Mouse (Mus musculus): ENCODE measurements at regions not wholly inside any gene's neighbourhood (a gene's known extent, or its start where the extent isn't known, plus 50 kb on each side); places are given as distances from the start of the nearest gene placed in this dataset.
"Not testable (repeated sequence)": the region's sequence is repeated elsewhere in the genome, so short reads cannot be mapped to it uniquely, and the experiment has no call there.

DNA sequence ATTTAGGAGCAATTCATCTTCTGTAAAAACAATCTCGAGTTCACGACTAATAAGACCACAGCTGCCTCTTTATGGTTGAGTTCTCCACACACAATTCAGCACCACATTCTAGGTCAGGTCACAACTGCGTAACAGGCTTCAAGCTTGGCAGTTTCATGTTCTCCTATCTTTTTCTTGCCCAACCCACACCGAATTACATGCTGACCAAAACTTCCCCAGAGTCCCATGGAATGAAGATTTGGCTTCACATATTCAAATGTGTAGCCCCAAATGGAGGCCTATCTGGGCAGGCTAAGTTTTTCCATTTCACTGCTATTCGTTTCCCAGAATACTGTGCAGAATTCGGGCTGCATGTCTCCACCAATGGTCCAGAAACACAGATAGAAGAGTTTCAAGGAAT, 167.5 kb upstream of the Slc25a13 start:
- ATAC-seq (ENCODE audit: low FRiP score): no peak
- H3K9me3 ChIP-seq: no peaks in the 10 kb centered on the region
- H3K36me3 ChIP-seq: no peaks in the 10 kb centered on the region
- no peaks in the 10 kb centered on the region for H3K27me3 ChIP-seq
- no peak overlapping the region for H3K4me3 ChIP-seq
- H3K4me2 ChIP-seq: no peak overlapping the region
- H3K4me1 ChIP-seq (replicated peaks): peaks cover 7% of the 10 kb centered on the region
- H3K9ac ChIP-seq: no peak overlapping the region
- no peak overlapping the region for H3K27ac ChIP-seq
- 88% methylated on average over 6 of the region's 6 CpGs for WGBS

- Histone ChIP-seq H3K9me3 (no peaks in the 10 kb centered on the region), H3K27me3 (no peaks in the 10 kb centered on the region), H3K9ac (no peak overlapping the region), H3K27ac (no peak overlapping the region), H3K4me1 (replicated peaks) (no peaks in the 10 kb centered on the region), H3K36me3 (no peaks in the 10 kb centered on the region), H3K4me3 (no peak overlapping the region), H3K4me2 (no peak overlapping the region)
- WGBS: 90% methylated on average over 3 of the region's 3 CpGs
- no peak for ATAC-seq (ENCODE audit: low FRiP score)
Observed at GRCm38 (mm10) chr6:6372421-6372820, 155.4 kb upstream of the Slc25a13 start.

DNA sequence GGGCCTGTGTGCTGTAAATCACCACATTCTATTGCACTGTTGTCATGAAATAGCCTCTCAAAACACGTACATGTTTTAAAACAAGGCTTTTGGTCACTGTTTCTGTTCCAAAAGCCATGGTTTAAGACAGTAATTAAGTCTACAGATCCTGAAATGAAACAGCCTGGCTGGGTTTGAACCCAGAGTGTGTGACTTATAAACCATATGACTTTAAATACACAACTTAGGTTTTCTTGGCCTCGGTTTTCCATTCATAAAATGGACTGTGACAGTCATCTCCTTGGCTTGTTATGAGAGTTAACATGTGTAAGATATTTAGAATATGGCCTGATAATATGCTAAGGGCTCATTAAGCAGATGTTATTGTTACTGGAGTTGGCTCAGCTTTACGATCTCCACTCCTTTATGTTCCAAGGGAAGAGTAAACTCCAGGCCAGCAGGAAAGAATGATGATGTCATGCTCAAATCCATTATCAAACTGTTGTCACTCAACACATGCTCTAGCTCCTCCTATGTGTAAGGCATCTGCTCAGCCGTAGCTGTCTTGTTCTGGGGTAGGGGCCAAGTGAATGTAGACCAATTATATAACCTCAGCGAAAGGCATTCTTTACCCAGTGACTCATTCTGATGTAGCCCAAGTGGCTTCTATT, 154.6 kb upstream of the Slc25a13 start:
- Histone ChIP-seq H3K9me3 (no peaks in the 10 kb centered on the region), H3K9ac (no peak overlapping the region), H3K36me3 (no peaks in the 10 kb centered on the region), H3K27me3 (no peaks in the 10 kb centered on the region), H3K4me2 (no peak overlapping the region), H3K4me1 (replicated peaks) (no peaks in the 10 kb centered on the region), H3K4me3 (no peak overlapping the region), H3K27ac (no peak overlapping the region)
- no peak for ATAC-seq (ENCODE audit: low FRiP score)
- WGBS: 77% methylated on average over 5 of the region's 5 CpGs

DNA sequence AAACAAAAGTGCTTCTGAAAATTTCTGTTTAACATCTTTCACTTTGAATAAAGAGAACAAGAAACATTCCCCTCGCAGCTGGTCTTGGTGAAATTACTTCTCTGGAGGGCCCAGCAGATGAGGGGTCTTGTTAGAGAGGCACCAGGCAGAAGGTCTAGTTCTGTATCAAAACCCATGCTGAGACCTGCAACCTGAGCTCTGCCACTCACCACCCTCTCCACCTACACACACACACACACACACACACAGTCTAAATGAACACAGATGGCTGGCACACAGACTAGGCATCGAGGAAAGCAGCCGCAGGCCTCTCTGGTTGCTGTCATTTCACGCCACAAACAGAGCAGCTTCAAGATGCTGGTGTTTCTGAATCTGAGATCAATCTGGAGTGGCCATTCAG, 147.1 kb upstream of the Slc25a13 start:
- Histone ChIP-seq H3K4me3 (no peak overlapping the region), H3K36me3 (no peaks in the 10 kb centered on the region), H3K4me2 (no peak overlapping the region), H3K27ac (no peak overlapping the region), H3K9me3 (no peaks in the 10 kb centered on the region), H3K4me1 (replicated peaks) (no peaks in the 10 kb centered on the region), H3K27me3 (no peaks in the 10 kb centered on the region), H3K9ac (no peak overlapping the region)
- ATAC-seq (ENCODE audit: low FRiP score): no peak
- WGBS: 59% methylated on average over 4 of the region's 4 CpGs

- no peak overlapping the region for H3K4me2 ChIP-seq
- no peaks in the 10 kb centered on the region for H3K4me1 ChIP-seq (replicated peaks)
- 88% methylated on average over 4 of the region's 4 CpGs for WGBS
- no peaks in the 10 kb centered on the region for H3K27me3 ChIP-seq
- H3K9ac ChIP-seq: no peak overlapping the region
- no peak for ATAC-seq (ENCODE audit: low FRiP score)
- no peak overlapping the region for H3K4me3 ChIP-seq
- no peaks in the 10 kb centered on the region for H3K9me3 ChIP-seq
- no peak overlapping the region for H3K27ac ChIP-seq
- H3K36me3 ChIP-seq: no peaks in the 10 kb centered on the region
Observed at GRCm38 (mm10) chr6:6362678-6363354, 145.8 kb upstream of the Slc25a13 start.

DNA sequence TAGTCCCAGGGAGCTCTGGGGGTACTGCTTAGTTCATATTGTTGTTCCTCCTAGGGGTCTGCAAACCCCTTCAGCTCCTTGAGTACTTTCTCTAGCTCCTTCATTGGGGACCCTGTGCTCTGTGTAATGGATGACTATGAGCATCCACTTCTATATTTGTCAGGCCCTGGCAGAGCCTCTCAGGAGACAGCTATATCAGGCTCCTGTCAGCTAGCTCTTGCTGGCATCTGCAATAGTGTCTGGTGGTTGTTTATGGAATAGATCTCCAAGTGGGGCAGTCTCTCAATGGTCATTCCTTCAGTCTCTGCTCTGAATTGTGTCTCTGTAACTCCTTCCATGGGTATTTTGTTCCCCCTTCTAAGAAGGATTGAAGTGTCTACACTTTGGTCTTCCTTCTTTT, 144.2 kb upstream of the Slc25a13 start:
- H3K36me3 ChIP-seq; ATAC-seq (ENCODE audit: low FRiP score): not testable (repeated sequence)

DNA sequence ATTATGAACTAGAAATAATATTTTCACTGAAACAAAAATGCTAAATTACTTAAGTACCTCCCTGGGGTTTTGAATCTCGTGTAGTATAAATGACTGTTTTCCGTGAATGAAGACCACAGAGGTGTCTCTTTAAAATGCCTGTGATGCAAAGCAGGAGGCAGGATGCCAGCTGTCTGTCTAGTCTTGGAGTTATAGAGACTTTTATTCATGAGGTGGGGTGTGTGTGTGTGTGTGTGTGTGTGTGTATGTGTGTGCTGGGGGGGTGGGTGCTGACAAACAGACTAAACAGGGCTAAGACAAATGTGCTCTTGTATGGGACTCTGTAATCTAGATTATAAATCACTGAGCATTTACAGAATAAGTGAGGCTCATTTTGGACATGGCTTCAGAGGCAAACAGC, 140.5 kb upstream of the Slc25a13 start:
- Histone ChIP-seq H3K27me3 (no peaks in the 10 kb centered on the region), H3K4me2 (no peak overlapping the region), H3K9ac (no peak overlapping the region), H3K27ac (no peak overlapping the region), H3K4me1 (replicated peaks) (no peaks in the 10 kb centered on the region), H3K9me3 (no peaks in the 10 kb centered on the region), H3K36me3 (no peaks in the 10 kb centered on the region), H3K4me3 (no peak overlapping the region)
- ATAC-seq (ENCODE audit: low FRiP score): no peak
- 36% methylated on average over 2 of the region's 2 CpGs for WGBS

More for the DNA sequence above, 144.2 kb upstream of the Slc25a13 start:
- H3K27ac ChIP-seq; H3K4me3 ChIP-seq; H3K27me3 ChIP-seq; H3K9me3 ChIP-seq; H3K4me1 ChIP-seq (replicated peaks); H3K9ac ChIP-seq; H3K4me2 ChIP-seq: not testable (repeated sequence)

GRCm38 (mm10) chr6:6356967-6357366, 140.0 kb upstream of the Slc25a13 start:
- WGBS: 70% methylated on average over 6 of the region's 6 CpGs
- H3K27me3 ChIP-seq: no peaks in the 10 kb centered on the region
- no peaks in the 10 kb centered on the region for H3K9me3 ChIP-seq
- H3K4me2 ChIP-seq: no peak overlapping the region
- no peaks in the 10 kb centered on the region for H3K4me1 ChIP-seq (replicated peaks)
- no peak overlapping the region for H3K9ac ChIP-seq
- H3K27ac ChIP-seq: no peak overlapping the region
- ATAC-seq (ENCODE audit: low FRiP score): no peak
- H3K36me3 ChIP-seq: no peaks in the 10 kb centered on the region
- H3K4me3 ChIP-seq: no peak overlapping the region

DNA sequence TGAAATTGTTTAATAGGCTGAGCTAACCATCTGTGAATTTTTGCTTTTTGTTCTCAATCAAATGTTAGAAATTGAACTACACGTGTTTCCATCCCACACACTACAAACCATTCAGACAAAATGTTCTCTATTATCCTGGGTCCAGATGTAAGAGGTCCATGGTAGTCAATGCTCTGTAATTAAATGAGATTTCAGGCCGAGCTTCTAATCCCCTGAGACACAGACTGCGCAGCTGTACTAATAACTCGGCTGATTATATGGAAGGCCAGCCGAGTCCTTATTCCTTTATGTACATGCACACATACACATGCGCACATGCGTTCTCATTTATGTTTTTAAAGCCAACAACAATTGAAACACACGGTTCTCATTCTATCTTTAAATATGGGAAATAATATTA, 118.3 kb upstream of the Slc25a13 start:
- Histone ChIP-seq H3K27me3 (no peaks in the 10 kb centered on the region), H3K4me2 (no peak overlapping the region), H3K9me3 (0 out of 2 replicates have a peak, but pooled peaks cover 3% of the 10 kb centered on the region), H3K9ac (no peak overlapping the region), H3K4me1 (replicated peaks) (0 out of 2 replicates have a peak, but pooled peaks cover 3% of the 10 kb centered on the region), H3K27ac (no peak overlapping the region), H3K4me3 (no peak overlapping the region), H3K36me3 (no peaks in the 10 kb centered on the region)
- ATAC-seq (ENCODE audit: low FRiP score): peak; percentile 61; the same call in 1 of the 2 replicates
- 43% methylated on average over 8 of the region's 8 CpGs for WGBS

GRCm38 (mm10) chr6:6330271-6330670, 113.3 kb upstream of the Slc25a13 start:
- WGBS: 100% methylated on average over 1 of the region's 1 CpGs

GRCm38 (mm10) chr6:6325516-6325915, 108.5 kb upstream of the Slc25a13 start:
- H3K27ac ChIP-seq: no peak overlapping the region
- 62% methylated on average over 1 of the region's 1 CpGs for WGBS

More at GRCm38 (mm10) chr6:6330271-6330670, 113.3 kb upstream of the Slc25a13 start:
- ATAC-seq (ENCODE audit: low FRiP score): no peak
- Histone ChIP-seq H3K9me3 (peaks cover 13% of the 10 kb centered on the region), H3K9ac (no peak overlapping the region), H3K36me3 (no peaks in the 10 kb centered on the region), H3K27me3 (no peaks in the 10 kb centered on the region), H3K4me3 (no peak overlapping the region), H3K4me1 (replicated peaks) (0 out of 2 replicates have a peak, but pooled peaks cover 2% of the 10 kb centered on the region), H3K27ac (no peak overlapping the region), H3K4me2 (no peak overlapping the region)

GRCm38 (mm10) chr6:6316725-6317124, 99.8 kb upstream of the Slc25a13 start:
- Histone ChIP-seq H3K36me3 (no peaks in the 10 kb centered on the region), H3K9ac (no peak overlapping the region), H3K9me3 (no peaks in the 10 kb centered on the region), H3K27ac (no peak overlapping the region), H3K27me3 (no peaks in the 10 kb centered on the region), H3K4me3 (no peak overlapping the region), H3K4me2 (no peak overlapping the region), H3K4me1 (replicated peaks) (no peaks in the 10 kb centered on the region)
- ATAC-seq (ENCODE audit: low FRiP score): no peak
- 61% methylated on average over 4 of the region's 4 CpGs for WGBS

More at GRCm38 (mm10) chr6:6325516-6325915, 108.5 kb upstream of the Slc25a13 start:
- peaks cover 9% of the 10 kb centered on the region for H3K9me3 ChIP-seq
- ATAC-seq (ENCODE audit: low FRiP score): no peak
- H3K4me3 ChIP-seq: no peak overlapping the region
- H3K4me2 ChIP-seq: no peak overlapping the region
- no peak overlapping the region for H3K9ac ChIP-seq
- H3K36me3 ChIP-seq: no peaks in the 10 kb centered on the region
- H3K4me1 ChIP-seq (replicated peaks): no peaks in the 10 kb centered on the region
- H3K27me3 ChIP-seq: no peaks in the 10 kb centered on the region

- ATAC-seq (ENCODE audit: low FRiP score): no peak
- H3K4me3 ChIP-seq: no peak overlapping the region
Observed at GRCm38 (mm10) chr6:6313171-6313570, 96.2 kb upstream of the Slc25a13 start.

More at GRCm38 (mm10) chr6:6313171-6313570, 96.2 kb upstream of the Slc25a13 start:
- H3K27me3 ChIP-seq: no peaks in the 10 kb centered on the region
- no peak overlapping the region for H3K27ac ChIP-seq
- 92% methylated on average over 6 of the region's 6 CpGs for WGBS
- H3K9ac ChIP-seq: no peak overlapping the region
- H3K9me3 ChIP-seq: no peaks in the 10 kb centered on the region
- H3K36me3 ChIP-seq: no peaks in the 10 kb centered on the region
- H3K4me1 ChIP-seq (replicated peaks): no peaks in the 10 kb centered on the region
- H3K4me2 ChIP-seq: no peak overlapping the region
